In genomic region chr7:25680514-25681258, GRCm38 (mm10) we compare ENCODE assay signal across 8 mouse cellular contexts. TPM values are rescaled to one million over a fixed set of nuclear protein-coding genes. Genes with fewer than 3 reads are reported as not detected.
A peak's percentile ranks its signal among the peaks of the same experiment; 100 is the strongest.
DNase-seq lines count a peak whose midpoint lies in the region; ATAC-seq and TF ChIP-seq lines count a peak whose summit lies in the region.

Gene B9d2 (plus strand): TSS chr7:25680780.

- no peaks in the 10 kb centered on the region for H3K4me1 ChIP-seq in hindbrain, postnatal 0 days (ENCODE audit: insufficient read depth, low read length)

- peak within 1 kb of the TSS; percentile 68 for H3K9ac ChIP-seq in hindbrain, postnatal 0 days (replicated peaks; ENCODE audit: low read length)

- WGBS in hindbrain, postnatal 0 days = under 1% methylated on average over 46 of the region's 46 CpGs

- H3K4me3 ChIP-seq in gastrocnemius, adult 2 months = peak within 1 kb of the TSS; percentile 97
- peak within 1 kb of the TSS; percentile 57 for H3K4me3 ChIP-seq in hindbrain, postnatal 0 days (ENCODE audit: low read length)
- H3K4me3 ChIP-seq in left cerebral cortex, adult 2 months = peak within 1 kb of the TSS; percentile 62

- H3K27me3 ChIP-seq in hindbrain, postnatal 0 days (ENCODE audit: insufficient read depth, low read length) = peaks cover 2% of the 10 kb centered on the region; the same call in 1 of the 2 replicates

- intact Hi-C loops in gastrocnemius, adult 2 months (cut with DNase I) = no loop called here
- intact Hi-C loops in left cerebral cortex, adult 2 months (cut with DNase I) = no loop called here

- H3K36me3 ChIP-seq in hindbrain, postnatal 0 days (ENCODE audit: insufficient read depth, low read length) = no peaks in the 10 kb centered on the region

- no peaks in the 10 kb centered on the region for H3K9me3 ChIP-seq in hindbrain, postnatal 0 days (ENCODE audit: low read length)

- DNase-seq in WW6 (ENCODE audit: low read depth, low spot score) = peak; percentile 91
- peak; percentile 81 to 97 for DNase-seq in cerebellum, postnatal 4 days (ENCODE audit: low spot score in 2 of 2)
- DNase-seq in gastrocnemius, adult 2 months = peak; percentile 96
- peak; percentile 97 for DNase-seq in hindbrain, postnatal 0 days (ENCODE audit: low spot score)
- peak; percentile 93 to 94 for DNase-seq in left cerebral cortex, adult 2 months (ENCODE audit: extremely low spot score in 1 of 2, low spot score in 2 of 2)
- DNase-seq in right cerebral cortex, adult 2 months (ENCODE audit: low spot score in 2 of 2) = peak; percentile 92 to 97
- peak; percentile 97 for DNase-seq in urinary bladder, postnatal 14 days (ENCODE audit: low spot score)

- H3K4me2 ChIP-seq in hindbrain, postnatal 0 days (ENCODE audit: low read depth, low read length) = peak within 1 kb of the TSS; percentile 64

- H3K27ac ChIP-seq in gastrocnemius, adult 2 months = peak within 1 kb of the TSS; percentile 97
- H3K27ac ChIP-seq in hindbrain, postnatal 0 days = peak within 1 kb of the TSS; percentile 94
- H3K27ac ChIP-seq in left cerebral cortex, adult 2 months = peak within 1 kb of the TSS; percentile 99

- TF ChIP-seq CTCF in gastrocnemius, adult 2 months (IDR thresholded peaks at IDR 0.05) = no peak
- no peak; the same call in 1 of the 2 replicates for TF ChIP-seq CTCF in hindbrain, postnatal 0 days (IDR thresholded peaks at IDR 0.05; ENCODE audit: low read depth)
- no peak; the same call in none of the 2 replicates for TF ChIP-seq CTCF in left cerebral cortex, adult 2 months (IDR thresholded peaks at IDR 0.05)

- peak; percentile 96 for ATAC-seq in hindbrain, postnatal 0 days
- peak; percentile 78 for ATAC-seq in megakaryocyte, adult 5-6 weeks (ENCODE audit: poor library complexity, severe bottlenecking)

RNA-seq across cellular contexts. Expression of gene B9d2, which starts in this region (rescaled TPM):
- 1 to 10 TPM; 8.7 to 9.7 TPM for total RNA-seq in gastrocnemius, adult 2 months (2021)
- 29.5 and 51.3 TPM in 2 replicates for total RNA-seq in hindbrain, postnatal 0 days (2014; rRNA removed)
- polyA plus RNA-seq in hindbrain, postnatal 0 days (2015; fragmentation: Nextera tagmentation; extraction: Ambion mirVana) = 50.8 and 55.6 TPM in 2 replicates
- total RNA-seq in left cerebral cortex, adult 2 months (2021) = 10 to 100 TPM; 21.3 to 25.9 TPM
- total RNA-seq in megakaryocyte, adult 5-6 weeks (2015) = 24.8 and 32.0 TPM in 2 replicates
- 26.7 and 44.6 TPM in 2 replicates for total RNA-seq in megakaryocyte, adult 5-6 weeks (2017)

Comparison
In these comparisons a context has a peak if more than half of its experiments do, and no peak if none do; other contexts are left out.
1. Peak in every context shown above with its lines: DNase-seq, ATAC-seq, H3K4me3 ChIP-seq and H3K27ac ChIP-seq.